Mouse (Mus musculus): Measurements from ENCODE around the gene Gm10282.

The Gm10282 gene

GRCm38 (mm10) chr8:72295679-72296078, 9.4 kb downstream of the Gm10282 start:
- peak; percentile 65 for DNase-seq

- no peak for DNase-seq
These were observed 9.9 kb downstream of the Gm10282 start for GRCm38 (mm10) chr8:72295125-72295524.

- DNase-seq = no peak
These were observed 11.8 kb downstream of the Gm10282 start for GRCm38 (mm10) chr8:72293309-72293708.

GRCm38 (mm10) chr8:72291104-72291503, 14.0 kb downstream of the Gm10282 start:
- DNase-seq = no peak

GRCm38 (mm10) chr8:72289051-72289450, 16.0 kb downstream of the Gm10282 start:
- DNase-seq = no peak

GRCm38 (mm10) chr8:72285285-72285684, 19.8 kb downstream of the Gm10282 start:
- DNase-seq = no peak

- DNase-seq = no peak
These were observed 23.4 kb downstream of the Gm10282 start for GRCm38 (mm10) chr8:72281634-72282033.

GRCm38 (mm10) chr8:72279151-72279550, 25.9 kb downstream of the Gm10282 start:
- DNase-seq = no peak

GRCm38 (mm10) chr8:72277244-72277643, 27.8 kb downstream of the Gm10282 start:
- DNase-seq = no peak

- DNase-seq = no peak
These were observed 31.3 kb downstream of the Gm10282 start for GRCm38 (mm10) chr8:72273807-72274206.

- DNase-seq = no peak
These were observed 31.8 kb downstream of the Gm10282 start for GRCm38 (mm10) chr8:72273111-72273770.

GRCm38 (mm10) chr8:72272361-72272760, 32.7 kb downstream of the Gm10282 start:
- DNase-seq = peak; percentile 72

GRCm38 (mm10) chr8:72271691-72272090, 33.4 kb downstream of the Gm10282 start:
- no peak for DNase-seq

GRCm38 (mm10) chr8:72271051-72271660, 33.9 kb downstream of the Gm10282 start:
- no peak for DNase-seq

GRCm38 (mm10) chr8:72270606-72271005, 34.5 kb downstream of the Gm10282 start:
- no peak for DNase-seq

GRCm38 (mm10) chr8:72268356-72268755, 36.7 kb downstream of the Gm10282 start:
- DNase-seq = no peak

GRCm38 (mm10) chr8:72267106-72267505, 38.0 kb downstream of the Gm10282 start:
- DNase-seq = no peak

GRCm38 (mm10) chr8:72266671-72267070, 38.4 kb downstream of the Gm10282 start:
- no peak for DNase-seq

GRCm38 (mm10) chr8:72265342-72265741, 39.7 kb downstream of the Gm10282 start:
- DNase-seq = no peak

- DNase-seq = no peak
These were observed 41.6 kb downstream of the Gm10282 start for GRCm38 (mm10) chr8:72263451-72263850.

- DNase-seq = no peak
These were observed 42.3 kb downstream of the Gm10282 start for GRCm38 (mm10) chr8:72262756-72263155.

GRCm38 (mm10) chr8:72261872-72262271, 43.2 kb downstream of the Gm10282 start:
- no peak for DNase-seq

- DNase-seq = no peak
These were observed 43.6 kb downstream of the Gm10282 start for GRCm38 (mm10) chr8:72261431-72261830.

GRCm38 (mm10) chr8:72261019-72261418, 44.0 kb downstream of the Gm10282 start:
- no peak for DNase-seq

GRCm38 (mm10) chr8:72260585-72260984, 44.5 kb downstream of the Gm10282 start:
- no peak for DNase-seq

All from right cerebral cortex, postnatal 14 days (tissue).